ENCODE assay signal across 25 mouse cellular contexts in the genomic region with DNA sequence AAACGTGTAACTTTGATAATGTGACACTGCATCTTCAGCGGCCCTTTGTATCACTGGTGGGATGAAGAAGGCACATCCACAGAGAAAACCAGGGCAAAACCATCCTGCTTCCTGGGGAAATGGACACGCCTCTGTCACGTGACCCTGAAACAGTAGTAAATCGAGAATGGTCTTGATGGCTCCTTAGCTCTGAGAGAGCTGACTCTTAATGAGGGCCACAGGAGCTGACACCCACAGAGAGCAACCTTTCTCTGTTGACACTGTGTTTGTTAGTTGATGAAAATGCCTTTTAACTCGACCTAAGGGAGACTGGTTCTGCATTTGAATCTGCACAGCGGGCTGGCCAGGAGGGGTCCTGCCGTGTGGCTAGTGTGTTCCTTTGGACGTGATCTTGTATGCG. TPM values are rescaled to one million over a fixed set of nuclear protein-coding genes. Genes with fewer than 3 reads are reported as not detected.
A peak's percentile ranks its signal among the peaks of the same experiment; 100 is the strongest.
DNase-seq lines count a peak whose midpoint lies in the region; TF ChIP-seq lines count a peak whose summit lies in the region.
"Had no signal": no experiment of that assay in that cellular context is flagged by ENCODE, and none has a peak within 500 bp of the region (broad histone marks: within the 10 kb centered on the region; RNA-seq: fewer than 3 reads in every experiment).

No protein-coding gene starts in this region.

- no peak overlapping the region for H3K4me3 ChIP-seq in layer of hippocampus, adult 2 months
- no peak overlapping the region for H3K4me3 ChIP-seq in embryonic facial prominence, embryonic 10.5 days
- H3K4me3 ChIP-seq: embryonic facial prominence, embryonic 13.5 days; embryonic facial prominence, embryonic 15.5 days; erythroblast, embryonic 14.5 days; forebrain, embryonic 10.5 days; forebrain, embryonic 12.5 days had no signal

- TF ChIP-seq CTCF in layer of hippocampus, adult 2 months (conservative IDR thresholded peaks at IDR 0.05), result no peak

- WGBS in embryonic facial prominence, embryonic 10.5 days, result 81% methylated on average over 10 of the region's 10 CpGs

- H3K27ac ChIP-seq in layer of hippocampus, adult 2 months, result peak overlapping the region; percentile 28; the same call in 1 of the 2 replicates
- H3K27ac ChIP-seq in embryonic facial prominence, embryonic 10.5 days (replicated peaks), result no peak overlapping the region
- H3K27ac ChIP-seq: embryonic facial prominence, embryonic 13.5 days; embryonic facial prominence, embryonic 15.5 days; forebrain, embryonic 10.5 days; forebrain, embryonic 12.5 days had no signal

- H3K27me3 ChIP-seq in embryonic facial prominence, embryonic 10.5 days (replicated peaks; ENCODE audit: low read depth, poor library complexity, severe bottlenecking), result no peaks in the 10 kb centered on the region
- H3K27me3 ChIP-seq: CH12.LX; embryonic facial prominence, embryonic 13.5 days; embryonic facial prominence, embryonic 15.5 days; forebrain, embryonic 12.5 days had no signal

- H3K9me3 ChIP-seq in embryonic facial prominence, embryonic 10.5 days, result no peaks in the 10 kb centered on the region
- H3K9me3 ChIP-seq: embryonic facial prominence, embryonic 13.5 days; embryonic facial prominence, embryonic 15.5 days; forebrain, embryonic 10.5 days; forebrain, embryonic 12.5 days had no signal

- no peak for DNase-seq in layer of hippocampus, adult 2 months (ENCODE audit: low spot score in 2 of 2)
- no peak for DNase-seq in layer of hippocampus, adult 8-10 months (ENCODE audit: low spot score in 2 of 2)
- DNase-seq in ES-CJ7 (ENCODE audit: low read depth, low spot score) (peak; percentile 33), ZHBTc4 (ENCODE audit: low read depth, low spot score) (peak; percentile 62)
- DNase-seq in thymus, postnatal 14 days, result no peak
- no peak for DNase-seq in retina, embryonic 14.5 days (ENCODE audit: low spot score)
- DNase-seq in embryonic facial prominence, embryonic 10.5 days (ENCODE audit: low spot score), result no peak
- DNase-seq: adrenal gland, adult 2 months; adrenal gland, postnatal 10 days; adrenal gland, postnatal 25 days; cerebellum, adult 11-12 months; cerebellum, adult 2 months; cerebellum, adult 9-10 months; cerebellum, postnatal 10 days; cerebellum, postnatal 25 days had no signal

- H3K4me1 ChIP-seq in embryonic facial prominence, embryonic 10.5 days, result peaks cover 9% of the 10 kb centered on the region
- H3K4me1 ChIP-seq: embryonic facial prominence, embryonic 15.5 days had no signal

- peaks cover 60% of the 10 kb centered on the region for H3K36me3 ChIP-seq in embryonic facial prominence, embryonic 10.5 days (replicated peaks)

RNA-seq across cellular contexts. Expression of gene C1qtnf9, which starts 6.1 kb away (rescaled TPM):
- total RNA-seq in layer of hippocampus, adult 2 months (2021), result under 1 TPM; 0.29 to 0.44 TPM
- under 1 TPM in 3 of 4 experiments, not detected in 1; 0.20 to 0.34 (median 0.23) TPM for total RNA-seq in layer of hippocampus, adult 8-10 months (2022)
- 0.15 and 0.18 TPM in 2 replicates for polyA plus RNA-seq in embryonic facial prominence, embryonic 10.5 days (2016; fragmentation: Nextera tagmentation; extraction: Ambion mirVana)
- total RNA-seq: CH12.LX, MEL had no signal
- polyA plus RNA-seq: embryonic facial prominence, embryonic 11.5 days; forebrain, embryonic 14.5 days; forebrain, embryonic 16.5 days had no signal

RNA-seq across cellular contexts. Expression of gene Mipep, which starts 22.6 kb away (rescaled TPM):
- total RNA-seq in layer of hippocampus, adult 2 months (2021), result 10 to 100 TPM; 31.1 to 33.9 TPM
- total RNA-seq in layer of hippocampus, adult 8-10 months (2022), result 10 to 100 TPM; 30.2 to 32.4 (median 30.9) TPM
- polyA plus RNA-seq in embryonic facial prominence, embryonic 10.5 days (2016; fragmentation: Nextera tagmentation; extraction: Ambion mirVana), result 24.6 and 25.0 TPM in 2 replicates

Comparison
In these comparisons a context has a peak if more than half of its experiments do, and no peak if none do; other contexts are left out.
1. DNase-seq: peak in ES-CJ7 (single experiment) and ZHBTc4 (single experiment); none in layer of hippocampus, adult 2 months (0 of 2), layer of hippocampus, adult 8-10 months (0 of 2), thymus, postnatal 14 days (single experiment), retina, embryonic 14.5 days (single experiment) and embryonic facial prominence, embryonic 10.5 days (single experiment).